Mouse (Mus musculus): ENCODE results near the gene Etv6.

DNA sequence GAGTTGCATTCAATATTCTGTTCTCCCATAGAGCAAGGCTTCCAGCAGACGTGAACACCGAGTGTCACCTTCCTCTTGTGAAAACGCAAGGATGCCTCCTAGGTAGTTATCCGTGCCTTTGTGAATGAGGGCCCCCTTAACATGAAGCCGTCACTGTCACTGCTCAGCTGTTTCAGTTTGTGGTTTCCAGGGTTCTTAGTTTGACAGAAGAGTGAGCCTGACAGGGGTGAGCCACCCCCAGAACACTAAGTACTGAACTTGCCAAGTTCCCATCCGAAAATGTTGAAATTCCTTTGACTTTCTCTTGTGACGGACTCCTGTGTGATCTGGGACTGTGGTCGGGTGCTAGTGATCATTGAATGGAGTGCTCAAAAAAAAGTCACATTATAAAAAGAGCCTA lies 129.5 kb downstream of the Etv6 start:
- TF ChIP-seq ZC3H11A (IDR thresholded peaks at IDR 0.05; ENCODE audit: low read depth, low read length) (no peak), CTCF (IDR thresholded peaks at IDR 0.05 in 2 of 3, conservative IDR thresholded peaks at IDR 0.05 in 1 of 3; ENCODE audit: control insufficient read depth in 1 of 3, insufficient read depth in 1 of 3, low read depth in 2 of 3, low read length in 3 of 3, poor library complexity in 1 of 3, severe bottlenecking in 1 of 3) (no peak), POLR2A (IDR thresholded peaks at IDR 0.05; ENCODE audit: control insufficient read depth in 1 of 2, insufficient read depth in 1 of 2, low read depth in 1 of 2, low read length in 2 of 2, poor library complexity in 1 of 2) (no peak), EP300 (IDR thresholded peaks at IDR 0.05; ENCODE audit: low read depth in 1 of 2, low read length in 2 of 2) (no peak), POLR2AphosphoS2 (IDR thresholded peaks at IDR 0.05; ENCODE audit: low read length) (no peak), SMC3 (IDR thresholded peaks at IDR 0.05; ENCODE audit: low read depth, low read length) (no peak), MAZ (IDR thresholded peaks at IDR 0.05; ENCODE audit: low read depth, low read length) (no peak), GATA1 (IDR thresholded peaks at IDR 0.05; ENCODE audit: low read depth, low read length) (no peak), MAFK (IDR thresholded peaks at IDR 0.05; ENCODE audit: borderline replicate concordance, low read depth, low read length) (no peak)
